Mouse (Mus musculus) liver (tissue): ENCODE data around the gene Slc13a5.

Source experiments
- DNase-seq: peaks from one replicate; pipeline ENCODE4 v3.0.0-alpha.2; 2020; ENCODE audit warnings: mixed read lengths

Gene Slc13a5

GRCm38 (mm10) chr11:72196506-72196905 is 70.5 kb downstream of the Slc13a5 start:
- no peak for DNase-seq

GRCm38 (mm10) chr11:72194259-72194658 is 72.8 kb downstream of the Slc13a5 start:
- DNase-seq: no peak
